Mouse (Mus musculus) embryonic fibroblast, embryonic 13.5 days (primary cell): ENCODE data around the gene Pgghg. TPM values are rescaled to one million over a fixed set of nuclear protein-coding genes. Genes with fewer than 3 reads are reported as not detected.

Experiments used
- H3K27ac ChIP-seq: 2 replicates; pipeline ENCODE4 v1.5.1; 2012; ENCODE audit warnings: low read length, control low read depth, inconsistent platforms; ENCODE audit not compliant: insufficient read depth
- H3K4me1 ChIP-seq: 2 replicates; pipeline ENCODE4 v1.6.1; 2011; ENCODE audit warnings: low read length; ENCODE audit not compliant: control insufficient read depth, insufficient read depth
- H3K4me3 ChIP-seq: 2 replicates; pipeline ENCODE4 v1.5.1; 2011; ENCODE audit warnings: mild to moderate bottlenecking, control low read depth, low read length; ENCODE audit not compliant: insufficient read depth
- CTCF ChIP-seq: IDR thresholded peaks from 2 replicates; pipeline ENCODE4 v1.5.1; 2011; ENCODE audit warnings: mild to moderate bottlenecking, control low read depth, low read length, moderate library complexity, borderline replicate concordance; ENCODE audit not compliant: insufficient read depth
- POLR2A ChIP-seq: IDR thresholded peaks from 2 replicates; pipeline ENCODE4 v1.6.1; 2011; ENCODE audit warnings: low read depth, mild to moderate bottlenecking, control low read depth, low read length, moderate library complexity
- polyA plus RNA-seq: library from polyadenylated mRNA; stranded (reverse); fragments of >200 nt; gene quantifications from 2 replicates; pipeline ENCODE4 v1.2.4, GENCODE M21; 2011; ENCODE audit warnings: low read depth; ENCODE audit not compliant: missing spikeins, insufficient read length

Gene Pgghg
- polyA plus RNA-seq, 1 experiment, result 19.1 TPM

- TF ChIP-seq CTCF, result no peak
- TF ChIP-seq POLR2A, result peak; percentile 42; the same call in 1 of the 2 replicates
Measured at GRCm38 (mm10) chr7:140953800-140954732, 12.9 kb downstream of the Pgghg start.

GRCm38 (mm10) chr7:140954733-140955071, 13.5 kb downstream of the Pgghg start:
- Histone ChIP-seq H3K4me1 (peaks cover 13% of the 10 kb centered on the region), H3K27ac (no peak overlapping the region), H3K4me3 (peak overlapping the region; percentile 94)
- no peak for TF ChIP-seq CTCF
- no peak; the same call in 1 of the 2 replicates for TF ChIP-seq POLR2A

More at GRCm38 (mm10) chr7:140953800-140954732, 12.9 kb downstream of the Pgghg start:
- peaks cover 13% of the 10 kb centered on the region for H3K4me1 ChIP-seq
- peak overlapping the region; percentile 94 for H3K4me3 ChIP-seq
- no peak overlapping the region for H3K27ac ChIP-seq

GRCm38 (mm10) chr7:140955342-140955741, 14.2 kb downstream of the Pgghg start:
- peaks cover 13% of the 10 kb centered on the region for H3K4me1 ChIP-seq
- H3K4me3 ChIP-seq, result peak overlapping the region; percentile 94
- TF ChIP-seq CTCF, result no peak
- TF ChIP-seq POLR2A, result no peak; the same call in 1 of the 2 replicates
- peak overlapping the region; percentile 98 for H3K27ac ChIP-seq

- H3K4me3 ChIP-seq, result peak within 1 kb of the TSS; percentile 94
- peak within 1 kb of the TSS; percentile 98 for H3K27ac ChIP-seq
- peak; percentile 93 for TF ChIP-seq POLR2A
- no peak for TF ChIP-seq CTCF
- peaks cover 8% of the 10 kb centered on the region for H3K4me1 ChIP-seq
Measured at GRCm38 (mm10) chr7:140955758-140956555, 14.8 kb downstream of the Pgghg start, which contains the start of the genes Gm45717 and Ifitm2. Gene Gm45717 (minus strand): TSS chr7:140955937. Gene Ifitm2 (minus strand): TSS chr7:140955987.

- H3K4me3 ChIP-seq, result no peak overlapping the region
- peaks cover 3% of the 10 kb centered on the region for H3K4me1 ChIP-seq
- TF ChIP-seq CTCF (no peak), POLR2A (0 out of 2 replicates have a peak, but pooled peaks have one; percentile 56)
- H3K27ac ChIP-seq, result peak overlapping the region; percentile 98
Measured at GRCm38 (mm10) chr7:140956556-140956869, 15.3 kb downstream of the Pgghg start.

- Histone ChIP-seq H3K4me3 (no peak overlapping the region), H3K4me1 (no peaks in the 10 kb centered on the region; the same call in 1 of the 2 replicates), H3K27ac (peak overlapping the region; percentile 20; the same call in 1 of the 2 replicates)
- TF ChIP-seq CTCF (no peak), POLR2A (no peak)
Measured at GRCm38 (mm10) chr7:140959181-140959901, 18.1 kb downstream of the Pgghg start.

GRCm38 (mm10) chr7:140960026-140960425, 18.8 kb downstream of the Pgghg start:
- Histone ChIP-seq H3K4me3 (no peak overlapping the region), H3K27ac (no peak overlapping the region), H3K4me1 (no peaks in the 10 kb centered on the region; the same call in 1 of the 2 replicates)
- TF ChIP-seq POLR2A (no peak), CTCF (no peak)

- no peak for TF ChIP-seq POLR2A
- no peak for TF ChIP-seq CTCF
- no peak overlapping the region for H3K27ac ChIP-seq
- no peak overlapping the region for H3K4me3 ChIP-seq
- H3K4me1 ChIP-seq, result no peaks in the 10 kb centered on the region; the same call in 1 of the 2 replicates
Measured at GRCm38 (mm10) chr7:140961416-140961815, 20.2 kb downstream of the Pgghg start.

- Histone ChIP-seq H3K4me1 (0 out of 2 replicates have a peak, but pooled peaks cover under 1% of the 10 kb centered on the region), H3K4me3 (no peak overlapping the region), H3K27ac (no peak overlapping the region)
- TF ChIP-seq CTCF (no peak), POLR2A (no peak)
Measured at GRCm38 (mm10) chr7:140962733-140963132, 21.5 kb downstream of the Pgghg start.
